Mouse (Mus musculus) erythroid progenitor cell, adult 5-6 weeks (primary cell): Measurements from ENCODE around the gene Sipa1l2. TPM values are rescaled to one million over a fixed set of nuclear protein-coding genes. Genes with fewer than 3 reads are reported as not detected.

Experiments
- ATAC-seq: replicated peaks from 2 replicates; pipeline ENCODE4 v1.8.0; 2016; ENCODE audit warnings: moderate number of reproducible peaks, mild to moderate bottlenecking, moderate TSS enrichment, inconsistent platforms; ENCODE audit not compliant: poor library complexity, low FRiP score, severe bottlenecking
- total RNA-seq, 2 experiments: library from RNA; stranded (forward) in 1 of 2; stranded (reverse) in 1 of 2; fragments of 150-400 nt in 1 of 2; fragments of 186-747, 209-891 nt in 1 of 2; gene quantifications; 2 replicates each; pipeline versions ENCODE4 v1.2.3 to v1.2.4; 2015 to 2017; ENCODE audit warnings: low replicate concordance in 2 of 2

Gene Sipa1l2
- total RNA-seq, 2 experiments from 2014 or later = 0.42 to 0.76 TPM

GRCm38 (mm10) chr8:125384551-125385183 is 184.9 kb downstream of the Sipa1l2 start:
- ATAC-seq = no peak

- no peak for ATAC-seq
These were observed 187.9 kb downstream of the Sipa1l2 start for GRCm38 (mm10) chr8:125381674-125382073.

DNA sequence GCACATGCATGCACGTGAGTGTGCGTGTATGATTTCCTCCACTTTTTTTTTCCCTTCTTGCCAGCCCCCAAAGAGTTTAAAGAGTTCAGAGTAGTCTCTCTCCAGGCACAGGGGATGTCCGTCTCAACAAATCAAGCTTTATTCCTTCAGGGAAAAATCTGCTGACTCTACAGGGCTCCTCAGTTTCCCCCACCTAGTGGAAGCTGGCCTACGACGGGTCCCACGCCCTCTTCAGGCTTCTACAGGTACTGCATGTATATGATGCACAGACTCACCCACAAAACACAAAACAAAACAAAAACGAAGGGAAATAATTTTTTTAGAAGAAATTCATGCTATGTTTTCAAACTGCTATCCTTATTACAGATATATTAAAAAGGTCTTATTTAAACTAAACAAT is 189.7 kb downstream of the Sipa1l2 start:
- ATAC-seq = no peak

GRCm38 (mm10) chr8:125379156-125379555 is 190.5 kb downstream of the Sipa1l2 start:
- no peak for ATAC-seq

DNA sequence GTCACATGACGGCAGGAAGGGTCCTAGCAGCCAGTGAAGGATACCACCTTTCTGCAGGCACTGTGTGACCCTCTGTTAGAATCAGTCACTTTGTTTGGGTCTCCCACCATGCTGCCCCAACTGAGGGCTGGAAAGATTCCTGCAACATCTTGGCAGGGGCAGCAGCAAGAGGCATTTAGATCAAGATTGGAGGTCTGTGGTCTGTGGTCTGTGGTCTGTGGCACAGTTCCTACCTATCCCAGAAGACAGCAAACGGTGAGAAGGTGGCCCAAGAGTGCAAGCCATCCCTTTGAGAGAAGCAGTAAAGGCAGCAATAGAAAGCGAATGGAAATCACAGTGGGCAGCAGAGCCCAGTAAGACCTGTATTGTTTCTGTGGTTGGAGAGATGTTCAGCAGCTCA is 191.9 kb downstream of the Sipa1l2 start:
- no peak for ATAC-seq

DNA sequence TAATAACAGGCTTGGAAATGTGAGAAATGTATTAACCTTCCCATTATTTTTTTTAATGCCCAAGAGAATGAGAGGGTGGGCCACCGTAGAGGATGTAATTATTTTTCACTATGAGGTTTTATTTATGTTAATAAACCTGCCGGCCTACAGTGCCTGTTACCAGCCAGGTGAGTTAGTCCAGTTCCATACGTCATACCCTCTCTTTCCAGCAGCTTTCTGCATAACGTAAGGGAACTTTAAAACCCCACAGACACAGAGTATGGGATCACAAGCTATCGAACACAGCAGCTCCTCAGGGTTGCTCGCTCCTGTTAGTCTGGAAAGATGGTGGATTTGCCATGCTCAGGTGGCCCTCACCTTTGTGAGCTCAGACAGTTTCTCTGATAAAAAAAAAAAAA is 193.2 kb downstream of the Sipa1l2 start:
- ATAC-seq = no peak

- ATAC-seq = no peak
These were observed 193.8 kb downstream of the Sipa1l2 start for GRCm38 (mm10) chr8:125375659-125376447.

- no peak for ATAC-seq
These were observed 197.0 kb downstream of the Sipa1l2 start for GRCm38 (mm10) chr8:125372596-125372995.

DNA sequence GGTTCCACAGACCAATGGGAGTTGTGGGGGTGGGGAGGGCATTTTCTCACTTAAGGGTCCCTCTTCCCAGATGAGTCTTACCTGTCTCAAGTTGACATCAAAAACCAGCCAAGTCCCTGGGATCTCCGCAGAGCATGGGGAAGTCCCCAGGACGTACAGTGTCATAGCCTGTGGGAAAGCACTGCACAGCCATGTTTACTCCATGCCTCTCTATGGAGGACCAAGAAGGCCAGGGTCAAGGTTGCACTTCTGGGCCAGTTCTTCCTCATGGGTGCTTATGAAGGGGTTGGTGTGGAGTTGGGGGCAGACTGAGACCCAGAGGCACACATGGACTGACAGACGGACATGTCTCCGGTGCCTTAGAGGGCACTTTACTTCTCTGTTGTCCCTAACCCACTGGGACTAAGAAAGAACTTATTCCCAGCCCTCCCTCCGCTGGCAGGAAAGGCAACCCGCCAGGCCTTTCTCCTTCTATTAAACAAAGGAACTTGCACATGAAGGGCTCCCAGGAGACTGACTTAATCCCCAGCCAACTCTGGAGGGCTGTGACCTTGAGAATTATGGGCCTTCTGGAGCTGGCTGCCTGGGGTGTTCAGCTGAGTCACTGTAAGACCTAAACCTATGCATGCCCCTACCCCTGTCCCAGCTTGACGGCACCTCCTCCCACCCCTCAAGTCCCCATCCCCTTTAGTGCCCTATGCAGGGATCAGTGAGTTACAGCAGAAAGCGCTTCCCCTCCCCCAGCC is 199.9 kb downstream of the Sipa1l2 start:
- ATAC-seq = no peak

GRCm38 (mm10) chr8:125368341-125369035 is 201.1 kb downstream of the Sipa1l2 start:
- no peak for ATAC-seq

Other genes with a start within 250 kb of the Sipa1l2 start
- gene Map10, start 100.0 kb upstream of the Sipa1l2 start, total RNA-seq (2015; ENCODE audit: low replicate concordance) = 2.1 TPM in 1 of 2 replicates, not detected in the other
- 0.90 TPM in 1 of 2 replicates, not detected in the other for gene Map10, start 100.0 kb upstream of the Sipa1l2 start, total RNA-seq (2017; ENCODE audit: low replicate concordance)
- 8.3 and 8.8 TPM in 2 replicates for gene Ntpcr, start 160.2 kb upstream of the Sipa1l2 start, total RNA-seq (2015; ENCODE audit: low replicate concordance)
- gene Ntpcr, start 160.2 kb upstream of the Sipa1l2 start, total RNA-seq (2017; ENCODE audit: low replicate concordance) = not detected in 2 replicates